Mouse (Mus musculus): Measurements from ENCODE around the gene Gpx6. TPM values are rescaled to one million over a fixed set of nuclear protein-coding genes. Genes with fewer than 3 reads are reported as not detected.
A peak's percentile ranks its signal among the peaks of the same experiment; 100 is the strongest.

The Gpx6 gene
- total RNA-seq (2021) = not detected

DNA sequence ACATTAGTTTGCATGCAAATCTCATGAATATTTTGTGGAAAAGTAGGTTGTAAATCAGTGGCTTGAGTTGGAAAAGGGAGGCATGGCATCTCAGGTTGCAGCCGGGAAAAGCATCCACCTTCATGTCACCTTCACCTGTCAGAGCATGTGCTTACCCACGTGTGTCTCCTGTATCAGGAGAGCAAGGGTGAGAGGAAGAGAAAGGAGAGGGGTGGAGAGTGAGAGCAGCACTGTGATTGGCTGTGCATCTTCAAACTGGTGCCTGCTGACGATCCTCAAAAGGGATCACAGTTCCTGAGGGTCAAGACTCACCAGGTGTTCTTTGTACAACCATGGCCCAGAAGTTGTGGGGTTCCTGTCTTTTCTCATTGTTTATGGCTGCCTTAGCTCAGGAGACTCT is at the start of gene Gpx6:
TSS of gene Gpx6 (plus strand) at position 200 of the 400 bp plus-strand sequence.
- intact Hi-C loops (cut with DNase I) = no loop called here

GRCm38 (mm10) chr13:21262787-21263461 is 49.0 kb upstream of the Gpx6 start:
- DNase-seq (ENCODE audit: low spot score in 2 of 2) = no peak
- intact Hi-C loops (cut with DNase I) = no loop called here

More for the DNA sequence above, at the start of gene Gpx6:
- DNase-seq (ENCODE audit: low spot score in 2 of 2) = no peak

GRCm38 (mm10) chr13:21263910-21264309 is 48.0 kb upstream of the Gpx6 start:
- no peak for DNase-seq (ENCODE audit: low spot score in 2 of 2)
- intact Hi-C loops (cut with DNase I) = loop anchor here (2.0 kb wide), 1 partner anchor 15 kb away; no protein-coding TSS in a partner anchor

GRCm38 (mm10) chr13:21264366-21264765 is 47.6 kb upstream of the Gpx6 start:
- peak; percentile 33 to 56 for DNase-seq (ENCODE audit: low spot score in 2 of 2)
- intact Hi-C loops (cut with DNase I) = loop anchor here (2.0 kb wide), 1 partner anchor 14 kb away; no protein-coding TSS in a partner anchor

DNA sequence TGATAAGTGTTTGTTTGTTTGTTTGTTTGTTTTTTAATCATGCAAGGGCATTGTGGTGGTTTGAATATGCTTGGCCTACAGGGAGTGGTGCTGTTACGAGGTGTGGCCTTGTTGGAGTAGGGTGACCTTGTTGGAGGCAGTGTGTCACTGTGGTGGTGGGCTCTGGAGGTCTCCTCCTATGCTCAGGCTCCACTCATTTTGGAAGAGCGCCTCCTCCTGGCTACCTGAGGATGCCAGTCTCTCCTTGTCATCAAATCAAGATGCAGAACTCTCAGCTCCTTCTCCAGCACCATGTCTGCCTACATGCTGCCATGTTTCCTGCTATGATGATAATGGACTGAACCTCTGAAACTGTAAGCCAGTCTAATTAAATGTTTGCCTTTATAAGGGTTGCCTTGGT is 46.2 kb upstream of the Gpx6 start:
- no peak for DNase-seq (ENCODE audit: low spot score in 2 of 2)
- intact Hi-C loops (cut with DNase I) = loop anchor here (2.0 kb wide), 1 partner anchor 13 kb away; no protein-coding TSS in a partner anchor

DNA sequence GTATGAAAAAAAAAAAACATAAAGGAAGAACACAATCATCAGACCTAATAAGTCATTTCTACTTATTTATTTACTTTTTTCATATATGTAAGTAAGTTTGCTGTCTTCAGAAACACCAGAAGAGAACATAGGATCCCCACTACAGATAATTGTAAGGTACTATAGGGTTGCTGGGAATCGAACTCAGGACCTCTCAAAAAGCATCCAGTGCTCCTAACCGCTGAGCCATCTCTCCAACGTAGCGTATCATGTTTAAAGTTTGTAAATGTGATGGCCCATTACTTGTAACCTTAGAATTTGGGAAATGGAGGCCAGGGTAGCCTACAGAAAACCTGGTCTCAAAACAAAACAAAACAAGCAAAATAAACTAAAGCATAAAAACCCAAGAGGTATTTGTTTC is 44.4 kb upstream of the Gpx6 start:
- no peak for DNase-seq (ENCODE audit: low spot score in 2 of 2)
- intact Hi-C loops (cut with DNase I) = no loop called here

- no peak for DNase-seq (ENCODE audit: low spot score in 2 of 2)
- intact Hi-C loops (cut with DNase I) = no loop called here
Measured at GRCm38 (mm10) chr13:21268262-21268661, 43.7 kb upstream of the Gpx6 start.

DNA sequence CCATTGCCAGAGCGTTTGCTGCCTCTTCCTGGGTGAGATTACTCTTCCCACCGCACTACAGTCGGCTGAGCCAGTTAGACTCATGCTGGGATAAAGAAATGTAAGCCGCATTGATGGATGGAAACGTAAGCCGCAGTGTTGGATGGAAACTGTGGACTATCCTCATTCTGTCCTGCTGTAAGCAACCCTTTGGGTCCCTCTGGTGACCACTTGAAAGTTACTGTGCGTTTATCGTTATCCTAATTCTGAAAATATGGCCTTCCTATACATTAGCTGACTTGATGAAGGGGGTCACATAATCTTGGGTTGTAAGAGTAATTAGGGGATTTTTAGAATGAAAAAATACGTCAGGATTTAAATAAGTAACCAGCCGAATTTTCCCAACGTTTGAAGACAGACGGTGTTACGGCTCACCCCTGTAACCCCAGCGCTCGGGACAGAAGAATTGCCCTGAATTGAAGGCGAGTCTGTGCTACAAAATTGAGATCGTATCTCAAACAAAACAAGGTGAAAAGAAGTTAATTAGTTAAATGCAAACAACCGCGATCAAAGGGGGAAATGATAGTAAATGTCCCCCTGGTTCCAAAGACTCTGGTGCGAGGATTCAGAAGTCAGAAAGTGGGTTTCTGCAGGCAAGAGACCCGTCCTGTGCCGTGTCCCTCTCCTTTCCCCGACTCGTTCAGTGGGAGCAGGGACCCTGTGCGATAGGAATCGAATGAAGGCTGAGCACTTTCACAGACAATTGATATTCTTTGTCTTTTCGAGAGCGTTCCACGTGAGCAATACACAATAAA is 36.7 kb upstream of the Gpx6 start:
- intact Hi-C loops (cut with DNase I) = loop anchor here (2.0 to 5.0 kb wide), 2 partner anchors 40 to 103 kb away; no protein-coding TSS in a partner anchor
- peak; percentile 36 to 42 for DNase-seq (ENCODE audit: low spot score in 2 of 2)

GRCm38 (mm10) chr13:21275815-21276550 is 35.9 kb upstream of the Gpx6 start:
- intact Hi-C loops (cut with DNase I) = loop anchor here (2.0 to 5.0 kb wide), 2 partner anchors 41 to 104 kb away; no protein-coding TSS in a partner anchor

GRCm38 (mm10) chr13:21276551-21276950 is 35.4 kb upstream of the Gpx6 start:
- intact Hi-C loops (cut with DNase I) = loop anchor here (5.0 kb wide), 1 partner anchor 104 kb away; no protein-coding TSS in a partner anchor
- DNase-seq (ENCODE audit: low spot score in 2 of 2) = no peak

More at GRCm38 (mm10) chr13:21275815-21276550, 35.9 kb upstream of the Gpx6 start:
- peak; percentile 81 to 87 for DNase-seq (ENCODE audit: low spot score in 2 of 2)

DNA sequence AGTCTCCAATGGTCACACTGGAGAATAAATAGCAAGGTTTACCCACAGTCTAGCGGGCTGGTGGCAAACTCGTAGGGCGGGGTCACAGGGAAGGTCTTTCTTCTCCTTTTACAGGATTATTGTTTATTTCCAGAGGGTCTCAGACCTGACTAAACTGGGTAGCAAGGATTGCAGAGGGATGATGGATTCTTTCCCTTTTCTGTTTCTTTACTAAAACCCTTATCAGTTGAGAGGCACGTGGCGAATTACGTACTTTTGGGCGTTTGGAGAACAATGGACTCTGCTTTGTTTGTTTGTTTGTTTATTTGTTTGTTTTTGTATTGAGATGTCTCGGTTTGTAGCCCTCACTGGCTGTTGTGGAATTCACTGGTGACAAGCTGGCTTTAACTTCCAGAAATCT is 32.8 kb upstream of the Gpx6 start:
- no peak for DNase-seq (ENCODE audit: low spot score in 2 of 2)
- intact Hi-C loops (cut with DNase I) = loop anchor here (2.0 to 5.0 kb wide), 2 partner anchors 14 to 107 kb away; no protein-coding TSS in a partner anchor

- DNase-seq (ENCODE audit: low spot score in 2 of 2) = peak; percentile 76 to 86
- intact Hi-C loops (cut with DNase I) = loop anchor here (2.0 to 5.0 kb wide), 2 partner anchors 15 to 107 kb away; no protein-coding TSS in a partner anchor
Measured at GRCm38 (mm10) chr13:21279559-21279958, 32.4 kb upstream of the Gpx6 start.

DNA sequence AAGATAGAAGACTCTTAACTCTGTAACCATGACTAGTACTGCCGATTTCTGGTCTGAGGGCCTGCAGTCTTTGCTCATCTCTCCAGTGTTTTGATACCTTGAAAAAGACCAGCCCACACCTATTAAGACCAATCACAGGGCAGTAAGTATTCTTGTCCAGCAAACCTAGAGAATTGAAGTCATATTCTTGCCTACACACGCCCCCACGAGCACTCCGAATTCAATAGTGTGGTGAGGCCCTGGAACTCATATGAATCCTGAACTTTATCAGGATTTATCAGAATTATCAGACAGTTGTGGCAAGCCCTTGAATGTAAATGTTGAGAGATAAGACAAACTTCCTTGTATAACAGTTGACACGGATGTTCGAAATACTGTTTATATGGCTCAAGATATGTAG is 19.3 kb upstream of the Gpx6 start, which contains the start of gene Gpx5:
TSS of gene Gpx5 (minus strand) at position 101 of the 400 bp plus-strand sequence.
- no peak for DNase-seq (ENCODE audit: low spot score in 2 of 2)
- intact Hi-C loops (cut with DNase I) = no loop called here

GRCm38 (mm10) chr13:21298557-21298956 is 13.4 kb upstream of the Gpx6 start:
- intact Hi-C loops (cut with DNase I) = no loop called here
- DNase-seq (ENCODE audit: low spot score in 2 of 2) = no peak

- intact Hi-C loops (cut with DNase I) = no loop called here
- no peak for DNase-seq (ENCODE audit: low spot score in 2 of 2)
Measured at GRCm38 (mm10) chr13:21304483-21305066, 7.3 kb upstream of the Gpx6 start.

DNA sequence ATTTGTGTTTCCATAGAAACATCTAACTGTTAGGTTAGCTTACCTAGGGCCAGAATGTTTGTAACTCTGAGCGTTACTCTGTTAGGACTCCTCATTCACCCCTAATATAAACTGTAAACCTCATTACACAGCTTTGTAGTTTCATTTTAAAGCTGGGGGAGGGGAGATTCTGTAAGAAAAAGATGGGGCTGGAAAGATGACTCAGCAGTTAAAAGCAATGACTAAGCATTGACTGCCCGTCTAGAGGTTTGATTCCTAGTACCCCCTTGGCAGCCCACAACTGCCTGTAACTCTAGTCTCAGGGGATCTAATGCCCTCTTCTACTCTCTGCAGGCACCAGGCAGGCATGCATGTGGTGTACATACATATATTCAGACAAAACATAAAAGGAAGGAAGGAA is 2.1 kb upstream of the Gpx6 start:
- no peak for DNase-seq (ENCODE audit: low spot score in 2 of 2)
- intact Hi-C loops (cut with DNase I) = no loop called here

DNA sequence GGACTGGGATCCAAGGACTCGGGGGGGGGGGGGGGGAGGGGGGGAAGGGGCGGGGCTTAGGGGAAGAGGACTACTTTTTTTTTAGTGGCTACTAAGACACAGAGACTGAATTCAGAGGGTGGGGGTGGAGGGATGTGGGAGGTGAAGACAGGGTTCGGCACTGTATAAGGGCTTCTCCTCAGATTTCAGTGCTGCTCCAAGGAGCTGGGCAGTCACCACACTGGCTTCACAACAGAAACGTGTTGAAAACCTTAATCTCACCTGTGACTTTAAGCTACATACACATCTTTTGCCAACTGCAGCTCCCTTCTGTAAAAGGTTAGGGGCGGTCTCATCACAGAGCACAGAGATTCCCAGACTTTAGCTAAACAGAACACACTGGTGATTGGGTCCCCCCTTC is 929 bp downstream of the Gpx6 start:
- DNase-seq (ENCODE audit: low spot score in 2 of 2) = no peak
- intact Hi-C loops (cut with DNase I) = no loop called here

DNA sequence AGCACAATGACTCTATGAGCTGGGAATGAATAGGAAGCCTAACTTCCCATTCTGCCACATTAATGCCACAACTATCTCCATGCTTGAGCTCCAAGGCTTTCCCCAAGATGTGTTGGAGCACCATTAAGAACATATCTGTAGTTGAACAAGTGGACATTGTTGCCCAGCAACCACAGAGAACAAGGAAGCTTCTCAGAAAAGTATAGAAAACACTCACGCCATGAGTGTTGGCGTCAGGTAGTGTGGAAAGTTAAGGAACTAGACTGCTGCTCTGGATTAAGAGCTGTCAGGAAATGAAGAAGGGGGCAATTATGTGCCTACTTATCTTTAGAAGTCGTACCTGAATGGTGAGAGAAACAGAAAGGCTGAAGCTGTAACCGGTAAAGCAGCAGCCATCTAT is 2.0 kb downstream of the Gpx6 start:
- no peak for DNase-seq (ENCODE audit: low spot score in 2 of 2)
- intact Hi-C loops (cut with DNase I) = no loop called here

DNA sequence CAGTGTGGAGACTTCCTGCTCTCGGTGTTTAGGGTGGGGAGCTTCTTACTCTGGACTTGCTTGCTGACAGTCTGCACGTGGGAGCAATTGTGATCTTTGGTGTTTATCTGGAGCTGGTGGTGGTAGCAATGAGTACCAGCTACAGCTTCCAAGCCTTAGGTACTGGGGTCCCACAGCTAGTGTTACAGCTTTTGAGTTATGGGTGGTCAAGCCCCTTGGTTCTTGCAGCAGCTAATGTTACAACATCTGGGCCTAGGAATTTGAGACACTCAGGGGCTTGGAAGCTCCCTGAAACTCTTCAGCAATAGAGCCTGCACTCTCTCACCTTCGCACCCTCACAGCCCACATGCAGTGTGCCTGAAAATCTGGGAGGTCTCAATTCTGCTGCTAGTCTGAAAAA is 8.3 kb downstream of the Gpx6 start:
- intact Hi-C loops (cut with DNase I) = no loop called here
- no peak for DNase-seq (ENCODE audit: low spot score in 2 of 2)
